Mouse (Mus musculus) forebrain, embryonic 10.5 days (tissue): ENCODE measurements around the gene Nfe2. TPM values are rescaled to one million over a fixed set of nuclear protein-coding genes. Genes with fewer than 3 reads are reported as not detected.

ENCODE experiments used
- DNase-seq: peaks from one replicate; pipeline ENCODE4 v3.0.0-alpha.2; 2017; ENCODE audit warnings: low spot score; ENCODE audit errors: extremely low spot score
- H3K27ac ChIP-seq: fragments of 300-500 bp; sonication (generic); 2 replicates; pipeline ENCODE4 v1.5.1; 2016; ENCODE audit warnings: mild to moderate bottlenecking
- H3K27me3 ChIP-seq: fragments of 300-500 bp; sonication (generic); 2 replicates; pipeline ENCODE4 v1.6.1; 2016; ENCODE audit warnings: mild to moderate bottlenecking; ENCODE audit not compliant: poor library complexity, severe bottlenecking
- H3K36me3 ChIP-seq: fragments of 300-500 bp; sonication (generic); replicated peaks from 2 replicates; pipeline ENCODE4 v1.6.1; 2016; ENCODE audit warnings: mild to moderate bottlenecking, moderate library complexity
- H3K4me1 ChIP-seq: fragments of 300-500 bp; sonication (generic); 2 replicates; pipeline ENCODE4 v1.6.1; 2016
- H3K4me3 ChIP-seq: fragments of 300-500 bp; sonication (generic); 2 replicates; pipeline ENCODE4 v1.5.1; 2016; ENCODE audit warnings: mild to moderate bottlenecking, moderate library complexity
- H3K9me3 ChIP-seq: fragments of 300-500 bp; sonication (generic); 2 replicates; pipeline ENCODE4 v1.6.1; 2016; ENCODE audit warnings: mild to moderate bottlenecking, moderate library complexity
- WGBS: fragments of 180-500 bp; shearing (Covaris S2); methylation state at CpG from one replicate; pipeline ENCODE4 v1.1.7; 2016; 5-methylcytosine and 5-hydroxymethylcytosine counted together
- polyA plus RNA-seq: library from polyadenylated mRNA; unstranded; fragments of >200 nt; fragmentation: Nextera tagmentation; extraction: Ambion mirVana; gene quantifications from 2 replicates; pipeline ENCODE4 v1.2.1, GENCODE M21; 2016

Gene Nfe2
- polyA plus RNA-seq, 1 experiment from 2014 or later = 8.3 TPM

DNA sequence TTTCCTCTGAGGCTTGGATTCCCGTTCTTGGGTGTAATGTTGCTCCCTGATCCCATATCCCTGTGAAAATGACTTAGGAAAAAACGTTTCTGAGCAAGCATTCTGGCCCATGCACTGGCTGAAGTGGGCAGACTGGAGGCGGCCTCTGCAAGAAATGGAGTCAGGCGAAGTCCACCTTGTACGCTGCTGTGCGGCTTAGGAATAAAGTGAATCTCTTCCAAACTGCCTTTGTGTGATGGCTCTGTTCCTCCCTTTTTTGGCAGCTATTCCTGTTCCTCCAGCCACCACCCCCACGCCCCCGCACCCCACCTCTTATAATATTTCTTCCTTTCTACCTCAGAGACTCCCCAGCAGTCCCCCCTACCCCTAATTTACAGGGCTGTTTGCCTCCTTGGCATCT, 41.4 kb upstream of the Nfe2 start:
- WGBS = 38% methylated on average over 8 of the region's 8 CpGs
- Histone ChIP-seq H3K4me1 (peaks cover 99% of the 10 kb centered on the region), H3K27ac (peak overlapping the region; percentile 97), H3K36me3 (peaks cover 45% of the 10 kb centered on the region), H3K4me3 (peak overlapping the region; percentile 46), H3K27me3 (no peaks in the 10 kb centered on the region), H3K9me3 (no peaks in the 10 kb centered on the region)
- DNase-seq = no peak

DNA sequence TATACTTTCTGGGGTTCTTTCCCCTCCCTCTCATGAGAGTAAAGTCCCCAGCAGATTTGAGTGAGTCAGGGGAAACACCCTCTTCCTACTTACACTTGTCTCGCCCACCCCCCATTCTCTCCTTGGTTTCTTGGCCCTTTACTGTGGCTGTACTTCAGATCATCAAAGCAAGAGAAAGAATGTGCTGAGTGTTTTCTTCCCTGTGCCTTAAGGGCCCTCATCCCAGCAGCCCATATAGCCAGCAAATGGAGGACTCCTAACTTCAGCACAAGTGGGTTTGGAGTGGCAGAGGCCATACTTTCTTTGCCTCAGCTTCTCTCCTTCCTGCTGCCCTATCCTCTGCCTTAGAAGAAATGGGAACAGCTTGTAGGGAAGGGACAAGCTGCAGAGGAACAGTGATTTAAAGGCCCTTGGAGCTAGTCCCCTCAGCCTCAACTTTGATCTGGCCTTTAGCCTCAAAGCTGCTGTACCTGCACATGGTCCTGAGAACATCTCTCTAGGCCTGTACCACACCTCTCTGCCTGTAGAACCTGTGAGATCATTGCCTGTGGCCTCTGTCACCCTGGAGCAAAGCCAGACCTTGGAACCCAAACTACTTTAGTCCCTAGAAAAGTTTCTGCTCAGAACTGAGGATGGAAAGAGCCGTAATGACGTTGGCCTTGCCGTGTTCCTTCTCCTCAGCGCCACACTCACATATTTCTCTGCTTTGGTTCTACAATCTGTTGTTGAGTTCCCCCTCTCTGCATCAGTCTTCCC, 40.8 kb upstream of the Nfe2 start:
- DNase-seq = no peak
- peaks cover 95% of the 10 kb centered on the region for H3K4me1 ChIP-seq
- no peaks in the 10 kb centered on the region for H3K27me3 ChIP-seq
- H3K4me3 ChIP-seq = peak overlapping the region; percentile 46; the same call in 1 of the 2 replicates
- peak overlapping the region; percentile 97 for H3K27ac ChIP-seq
- H3K9me3 ChIP-seq = no peaks in the 10 kb centered on the region
- 78% methylated on average over 5 of the region's 5 CpGs for WGBS
- H3K36me3 ChIP-seq = peaks cover 47% of the 10 kb centered on the region

DNA sequence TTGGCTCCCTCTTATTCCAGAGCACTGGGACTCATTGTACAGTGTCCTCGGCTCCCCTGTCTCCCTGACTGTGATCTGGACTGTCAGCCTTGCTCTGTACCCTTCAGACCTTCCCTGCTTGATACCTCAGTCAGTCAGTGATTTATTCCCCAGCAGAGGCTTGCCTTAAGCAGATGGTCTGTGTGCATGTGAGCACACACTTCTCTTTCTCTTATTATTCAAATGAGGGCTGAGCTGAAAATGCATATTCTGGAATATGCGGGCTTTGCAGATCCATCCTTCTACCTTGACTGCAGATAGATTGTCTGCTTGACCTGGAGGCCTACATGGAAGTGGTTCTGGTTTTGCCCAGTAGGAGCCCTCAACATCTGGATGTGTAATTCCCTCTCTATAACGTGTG, 39.8 kb upstream of the Nfe2 start:
- 76% methylated on average over 3 of the region's 3 CpGs for WGBS
- Histone ChIP-seq H3K4me3 (no peak overlapping the region), H3K4me1 (peaks cover 85% of the 10 kb centered on the region), H3K9me3 (no peaks in the 10 kb centered on the region), H3K27me3 (no peaks in the 10 kb centered on the region), H3K36me3 (peaks cover 57% of the 10 kb centered on the region), H3K27ac (peak overlapping the region; percentile 97)
- DNase-seq = no peak

DNA sequence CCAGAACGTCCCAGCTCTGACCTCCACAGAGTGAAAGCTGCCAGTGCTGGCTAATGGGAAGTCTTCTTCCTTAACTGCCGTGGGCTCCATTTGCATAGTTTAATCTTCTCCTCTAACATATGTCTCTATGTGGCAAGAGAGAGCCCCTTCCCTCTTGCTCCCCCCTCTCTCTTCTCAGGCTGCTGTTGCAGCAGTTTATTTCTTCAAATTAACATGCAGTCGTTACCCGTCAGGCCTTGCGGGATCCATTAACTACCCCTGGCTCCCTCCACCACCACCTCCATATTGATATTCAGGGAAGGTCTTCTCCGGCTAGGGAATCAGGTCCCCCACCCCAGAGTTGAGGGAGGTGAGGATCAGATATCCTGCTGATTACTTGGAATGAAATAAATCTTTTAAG, 39.1 kb upstream of the Nfe2 start:
- DNase-seq = no peak
- H3K4me3 ChIP-seq = no peak overlapping the region
- no peaks in the 10 kb centered on the region for H3K27me3 ChIP-seq
- H3K4me1 ChIP-seq = peaks cover 78% of the 10 kb centered on the region
- no peaks in the 10 kb centered on the region; the same call in 1 of the 2 replicates for H3K9me3 ChIP-seq
- WGBS = 85% methylated on average over 6 of the region's 6 CpGs
- peak overlapping the region; percentile 97 for H3K27ac ChIP-seq
- H3K36me3 ChIP-seq = peaks cover 64% of the 10 kb centered on the region

DNA sequence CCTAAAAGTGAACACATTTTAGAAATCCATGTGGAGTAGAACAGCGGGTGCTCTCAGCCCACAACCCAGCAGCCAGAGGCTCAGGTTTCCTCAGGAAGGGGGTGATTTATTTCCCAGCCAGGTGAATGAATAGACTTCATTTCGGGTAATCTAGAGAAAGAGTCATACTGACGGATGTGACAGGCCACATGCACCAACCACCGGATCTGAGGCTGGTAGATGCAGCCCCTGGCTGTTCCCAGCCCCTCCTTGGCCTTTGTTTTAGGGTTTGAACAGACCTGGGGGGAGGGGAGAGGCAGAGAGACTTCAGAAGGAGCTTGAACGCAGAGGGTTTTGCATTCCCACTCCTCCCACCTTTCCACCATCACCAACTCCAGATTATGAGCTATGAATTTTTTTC, 37.6 kb upstream of the Nfe2 start:
- Histone ChIP-seq H3K27ac (peak overlapping the region; percentile 97), H3K4me3 (no peak overlapping the region), H3K27me3 (no peaks in the 10 kb centered on the region), H3K4me1 (peaks cover 64% of the 10 kb centered on the region), H3K36me3 (peaks cover 78% of the 10 kb centered on the region), H3K9me3 (no peaks in the 10 kb centered on the region; the same call in 1 of the 2 replicates)
- 6% methylated on average over 5 of the region's 5 CpGs for WGBS
- DNase-seq = peak; percentile 50

- DNase-seq = no peak
- WGBS = 76% methylated on average over 2 of the region's 2 CpGs
- H3K27me3 ChIP-seq = no peaks in the 10 kb centered on the region
- peaks cover 91% of the 10 kb centered on the region for H3K36me3 ChIP-seq
- no peaks in the 10 kb centered on the region; the same call in 1 of the 2 replicates for H3K9me3 ChIP-seq
- no peak overlapping the region for H3K27ac ChIP-seq
- H3K4me1 ChIP-seq = peaks cover 56% of the 10 kb centered on the region
- H3K4me3 ChIP-seq = no peak overlapping the region
Measured at GRCm38 (mm10) chr15:103294649-103295048, 36.4 kb upstream of the Nfe2 start.

DNA sequence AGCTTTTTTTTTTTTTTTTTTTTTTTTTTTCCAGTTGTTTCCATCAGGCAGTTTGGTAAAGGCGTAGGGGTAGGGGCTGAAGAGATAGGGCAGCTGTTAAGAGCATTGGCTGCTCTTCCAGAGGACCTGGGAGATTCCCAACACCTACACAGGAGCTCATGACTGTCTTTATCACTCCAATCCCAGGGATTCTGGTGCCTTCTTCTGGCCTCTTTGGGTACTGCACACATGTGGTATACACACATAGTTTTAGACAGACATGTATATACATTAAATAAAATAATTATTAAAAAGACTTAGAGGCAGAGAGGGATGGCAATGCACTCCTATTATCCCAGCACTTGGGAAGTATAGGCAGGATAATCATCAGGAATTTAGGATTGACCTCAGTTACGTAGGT, 35.2 kb upstream of the Nfe2 start:
- no peak overlapping the region for H3K27ac ChIP-seq
- H3K4me3 ChIP-seq = no peak overlapping the region
- no peaks in the 10 kb centered on the region; the same call in 1 of the 2 replicates for H3K9me3 ChIP-seq
- H3K27me3 ChIP-seq = no peaks in the 10 kb centered on the region
- H3K4me1 ChIP-seq = peaks cover 48% of the 10 kb centered on the region
- no peak for DNase-seq
- H3K36me3 ChIP-seq = peaks cover 92% of the 10 kb centered on the region
- 93% methylated on average over 2 of the region's 2 CpGs for WGBS

- 94% methylated on average over 4 of the region's 4 CpGs for WGBS
- no peak overlapping the region for H3K27ac ChIP-seq
- H3K4me1 ChIP-seq = peaks cover 42% of the 10 kb centered on the region
- H3K27me3 ChIP-seq = no peaks in the 10 kb centered on the region
- no peak for DNase-seq
- H3K36me3 ChIP-seq = peaks cover 86% of the 10 kb centered on the region
- H3K4me3 ChIP-seq = no peak overlapping the region
- no peaks in the 10 kb centered on the region; the same call in 1 of the 2 replicates for H3K9me3 ChIP-seq
Measured at GRCm38 (mm10) chr15:103292673-103293345, 34.6 kb upstream of the Nfe2 start.

DNA sequence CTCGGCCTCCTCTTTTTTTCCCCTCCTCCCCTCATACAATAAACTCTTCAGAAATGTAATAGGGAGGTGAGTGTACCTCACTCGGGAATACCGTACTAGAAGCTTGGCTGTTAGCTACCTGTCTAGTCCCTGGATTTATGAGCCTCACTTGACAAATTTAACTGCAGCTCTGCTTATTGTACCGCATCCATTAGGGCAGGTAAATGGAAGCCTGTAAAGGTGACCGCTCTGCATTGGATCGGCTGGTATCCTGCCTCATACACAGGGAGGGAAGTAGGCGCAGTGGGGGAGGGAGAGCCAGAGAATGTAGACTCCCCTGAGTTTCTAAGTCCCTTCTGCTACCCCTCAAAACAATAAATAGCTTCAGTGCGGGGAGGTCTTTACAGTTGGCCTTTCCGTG, 32.6 kb upstream of the Nfe2 start:
- Histone ChIP-seq H3K27me3 (no peaks in the 10 kb centered on the region), H3K4me1 (peaks cover 23% of the 10 kb centered on the region), H3K9me3 (no peaks in the 10 kb centered on the region; the same call in 1 of the 2 replicates), H3K27ac (no peak overlapping the region), H3K4me3 (no peak overlapping the region), H3K36me3 (peaks cover 80% of the 10 kb centered on the region)
- DNase-seq = no peak
- WGBS = 94% methylated on average over 9 of the region's 9 CpGs

DNA sequence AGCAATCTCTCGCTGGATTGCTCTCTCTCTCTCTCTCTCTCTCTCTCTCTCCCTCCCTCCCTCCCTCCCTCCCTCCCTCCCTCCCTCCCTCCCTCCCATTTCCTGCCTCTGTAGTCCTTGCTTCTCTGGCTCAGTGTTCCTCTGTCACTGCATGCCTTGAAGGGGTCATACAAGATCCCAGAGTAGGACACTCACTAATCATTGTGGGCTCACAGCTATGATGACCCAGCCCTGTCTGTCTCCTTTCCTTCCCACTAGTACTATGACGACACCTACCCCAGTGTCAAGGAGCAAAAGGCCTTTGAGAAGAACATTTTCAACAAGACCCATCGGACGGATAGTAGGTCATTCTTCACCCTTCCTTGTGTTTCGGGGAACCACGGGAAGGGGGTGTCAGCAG, 32.2 kb upstream of the Nfe2 start:
- 84% methylated on average over 6 of the region's 6 CpGs for WGBS
- no peak for DNase-seq
- H3K27me3 ChIP-seq = no peaks in the 10 kb centered on the region
- peaks cover 75% of the 10 kb centered on the region for H3K36me3 ChIP-seq
- H3K27ac ChIP-seq = no peak overlapping the region
- peaks cover 23% of the 10 kb centered on the region for H3K4me1 ChIP-seq
- no peak overlapping the region for H3K4me3 ChIP-seq
- no peaks in the 10 kb centered on the region; the same call in 1 of the 2 replicates for H3K9me3 ChIP-seq

DNA sequence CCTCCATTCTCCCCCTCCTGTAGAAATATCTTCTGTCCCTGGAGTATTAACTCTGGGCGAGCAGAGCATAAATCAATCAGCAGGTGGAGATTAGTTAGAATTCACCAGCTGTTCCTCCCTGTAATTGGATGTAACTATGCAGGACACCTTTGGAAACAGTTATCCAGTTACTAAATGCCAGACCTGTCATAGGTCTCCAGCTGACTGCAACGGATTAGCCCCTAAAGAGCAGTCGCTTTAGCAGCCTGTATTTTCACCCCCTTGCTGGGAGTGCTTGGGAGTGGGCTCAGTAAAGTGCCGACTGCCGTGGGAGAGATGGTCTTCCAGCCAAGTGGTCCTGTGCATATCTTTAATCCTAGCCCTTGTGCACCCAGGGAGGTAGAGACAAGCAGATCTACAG, 31.4 kb upstream of the Nfe2 start:
- Histone ChIP-seq H3K4me1 (peaks cover 24% of the 10 kb centered on the region), H3K36me3 (peaks cover 70% of the 10 kb centered on the region), H3K27ac (no peak overlapping the region), H3K4me3 (no peak overlapping the region), H3K27me3 (no peaks in the 10 kb centered on the region), H3K9me3 (no peaks in the 10 kb centered on the region; the same call in 1 of the 2 replicates)
- 62% methylated on average over 5 of the region's 5 CpGs for WGBS
- DNase-seq = no peak

DNA sequence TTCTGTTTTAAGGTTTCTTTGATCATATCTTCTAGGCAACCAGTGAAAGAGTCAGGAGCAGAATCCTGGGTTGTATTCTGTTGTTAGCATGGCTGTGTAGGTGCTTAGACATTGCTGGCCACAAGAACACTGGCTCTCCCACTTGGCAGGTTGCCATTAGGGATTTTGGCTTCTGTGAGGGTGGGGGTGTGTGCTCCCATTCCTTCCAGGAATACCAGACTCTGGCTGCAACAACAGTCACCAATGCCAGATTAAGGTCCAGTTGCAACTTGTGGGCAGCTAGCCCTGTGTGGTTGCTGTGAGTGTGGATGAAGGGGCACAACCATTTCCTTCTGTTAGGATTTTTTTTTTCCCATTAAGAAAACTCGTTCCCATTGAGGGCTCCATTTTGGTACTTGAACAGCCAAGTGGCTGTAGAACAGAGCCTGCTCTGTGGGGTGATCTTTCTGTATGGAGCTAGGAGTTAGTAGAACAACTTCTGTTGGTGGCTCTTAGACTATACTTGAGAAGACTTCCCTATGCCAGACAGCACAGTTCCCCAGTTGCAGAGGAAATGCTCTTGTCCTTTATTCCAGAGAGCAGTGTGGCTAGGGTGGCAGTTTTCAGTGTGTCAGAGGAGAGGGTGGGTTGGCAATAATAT, 27.7 kb upstream of the Nfe2 start:
- Histone ChIP-seq H3K4me1 (peaks cover 22% of the 10 kb centered on the region), H3K27ac (peak overlapping the region; percentile 41; the same call in 1 of the 2 replicates), H3K9me3 (no peaks in the 10 kb centered on the region), H3K4me3 (no peak overlapping the region), H3K36me3 (peaks cover 41% of the 10 kb centered on the region), H3K27me3 (no peaks in the 10 kb centered on the region)
- no peak for DNase-seq
- 83% methylated on average over 1 of the region's 1 CpGs for WGBS

DNA sequence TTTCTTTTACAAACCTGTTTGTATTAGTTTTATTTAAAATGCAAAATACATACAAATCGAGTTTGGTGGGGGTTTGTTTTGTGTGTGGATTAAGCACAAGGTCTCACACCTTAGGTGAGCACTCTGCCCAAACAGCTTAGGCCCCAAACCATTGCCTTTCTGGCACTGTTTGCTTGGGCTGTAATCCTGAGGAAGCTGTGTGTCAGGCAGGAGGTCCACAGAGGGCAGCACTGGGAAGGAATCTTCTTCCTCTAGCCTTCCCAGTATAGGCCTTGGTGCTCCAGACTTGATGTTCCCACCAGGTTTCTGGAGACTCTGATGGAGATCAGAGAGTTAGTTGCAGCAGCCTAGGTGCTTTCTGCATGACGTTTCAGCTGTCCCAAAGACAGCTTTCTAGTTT, 26.4 kb upstream of the Nfe2 start:
- H3K27ac ChIP-seq = peak overlapping the region; percentile 26; the same call in 1 of the 2 replicates

More for the DNA sequence above, 26.4 kb upstream of the Nfe2 start:
- DNase-seq = no peak
- WGBS = 52% methylated on average over 2 of the region's 2 CpGs
- Histone ChIP-seq H3K36me3 (peaks cover 28% of the 10 kb centered on the region), H3K4me1 (peaks cover 17% of the 10 kb centered on the region), H3K4me3 (no peak overlapping the region), H3K9me3 (no peaks in the 10 kb centered on the region), H3K27me3 (no peaks in the 10 kb centered on the region)
